Mouse (Mus musculus): ENCODE data around the gene Rsu1.

Gene Rsu1

GRCm38 (mm10) chr2:13048649-13049048 is 222.6 kb downstream of the Rsu1 start:
- no peak for DNase-seq (ENCODE audit: low spot score)

GRCm38 (mm10) chr2:13044555-13044954 is 226.7 kb downstream of the Rsu1 start:
- DNase-seq (ENCODE audit: low spot score): no peak

GRCm38 (mm10) chr2:13039785-13040184 is 231.4 kb downstream of the Rsu1 start:
- no peak for DNase-seq (ENCODE audit: low spot score)

GRCm38 (mm10) chr2:13038772-13039171 is 232.4 kb downstream of the Rsu1 start:
- DNase-seq (ENCODE audit: low spot score): no peak
